Mouse (Mus musculus) B cell, adult 2 months (primary cell): ENCODE measurements around the gene Cdc123.

ENCODE experiments used
- DNase-seq, 2 experiments: peaks; one replicate each; pipeline ENCODE4 v3.0.0; 2022

Gene Cdc123

GRCm38 (mm10) chr2:5844873-5845631 is at the start of gene Cdc123, which contains the start of gene Nudt5:
Cdc123 (minus strand) TSS chr2:5845164.
Nudt5 (plus strand) TSS chr2:5845019.
- peak; percentile 85 to 86 for DNase-seq

- no peak for DNase-seq
These were observed 49.3 kb upstream of the Cdc123 start for GRCm38 (mm10) chr2:5894296-5894695.

GRCm38 (mm10) chr2:5889412-5889811 is 44.4 kb upstream of the Cdc123 start:
- no peak for DNase-seq

GRCm38 (mm10) chr2:5888865-5889264 is 43.9 kb upstream of the Cdc123 start:
- no peak for DNase-seq

GRCm38 (mm10) chr2:5877446-5877845 is 32.5 kb upstream of the Cdc123 start:
- DNase-seq: no peak

- DNase-seq: no peak
These were observed 24.8 kb upstream of the Cdc123 start for GRCm38 (mm10) chr2:5869746-5870145.

- no peak for DNase-seq
These were observed 22.7 kb upstream of the Cdc123 start for GRCm38 (mm10) chr2:5867681-5868080.

- DNase-seq: no peak
These were observed 17.9 kb upstream of the Cdc123 start, which contains the start of gene Gm13199 for GRCm38 (mm10) chr2:5862834-5863233. Gm13199 (minus strand) TSS chr2:5862934.

GRCm38 (mm10) chr2:5851866-5852265 is 6.9 kb upstream of the Cdc123 start:
- DNase-seq: no peak

GRCm38 (mm10) chr2:5851116-5851515 is 6.2 kb upstream of the Cdc123 start:
- DNase-seq: no peak

GRCm38 (mm10) chr2:5845826-5846225 is 862 bp upstream of the Cdc123 start:
- DNase-seq: no peak

- DNase-seq: no peak
These were observed 637 bp downstream of the Cdc123 start for GRCm38 (mm10) chr2:5844181-5844872.

GRCm38 (mm10) chr2:5840815-5841214 is 4.1 kb downstream of the Cdc123 start:
- DNase-seq: no peak

GRCm38 (mm10) chr2:5825265-5825913 is 19.6 kb downstream of the Cdc123 start:
- no peak for DNase-seq

GRCm38 (mm10) chr2:5824685-5825084 is 20.3 kb downstream of the Cdc123 start:
- DNase-seq: peak; percentile 21

GRCm38 (mm10) chr2:5824213-5824612 is 20.8 kb downstream of the Cdc123 start:
- peak; percentile 37 to 44 for DNase-seq

- DNase-seq: no peak
These were observed 22.5 kb downstream of the Cdc123 start for GRCm38 (mm10) chr2:5822449-5822848.

- no peak for DNase-seq
These were observed 23.7 kb downstream of the Cdc123 start for GRCm38 (mm10) chr2:5821264-5821663.

- DNase-seq: no peak
These were observed 33.7 kb downstream of the Cdc123 start for GRCm38 (mm10) chr2:5811235-5811782.

- DNase-seq: no peak
These were observed 34.8 kb downstream of the Cdc123 start for GRCm38 (mm10) chr2:5810036-5810718.

GRCm38 (mm10) chr2:5806201-5806600 is 38.8 kb downstream of the Cdc123 start:
- peak; percentile 63 to 66 for DNase-seq

- no peak for DNase-seq
These were observed 39.7 kb downstream of the Cdc123 start for GRCm38 (mm10) chr2:5805228-5805627.
